Mouse (Mus musculus) lung, postnatal 4 days (tissue): ENCODE measurements around the gene Sh3pxd2a.

Source experiments
- DNase-seq, 2 experiments: peaks; one replicate each; pipeline ENCODE4 v3.0.0; 2021

Sh3pxd2a gene

GRCm38 (mm10) chr19:47306128-47306916, 157.9 kb downstream of the Sh3pxd2a start:
- DNase-seq, result no peak

DNA sequence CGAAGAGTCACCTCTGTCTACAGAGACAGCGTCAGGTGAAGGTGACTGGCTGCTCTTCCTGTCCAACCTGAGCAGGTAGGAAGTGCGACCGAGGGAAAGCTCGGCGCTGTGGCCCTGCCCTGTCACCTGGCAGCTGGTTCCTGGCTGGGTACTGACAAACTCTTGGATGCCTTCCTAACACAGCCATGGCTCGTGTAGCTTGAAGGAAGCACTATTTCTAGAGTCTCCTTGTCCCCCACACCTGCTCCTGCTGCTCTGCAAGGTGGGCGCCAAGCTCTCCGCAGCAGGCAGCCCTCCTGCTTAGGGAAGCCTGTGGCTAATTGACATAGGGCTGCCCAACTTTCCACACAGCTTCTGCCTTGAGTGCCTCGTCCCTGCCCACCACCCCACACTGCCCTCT, 158.8 kb downstream of the Sh3pxd2a start:
- DNase-seq, result no peak

GRCm38 (mm10) chr19:47304170-47304745, 159.9 kb downstream of the Sh3pxd2a start:
- no peak for DNase-seq

DNA sequence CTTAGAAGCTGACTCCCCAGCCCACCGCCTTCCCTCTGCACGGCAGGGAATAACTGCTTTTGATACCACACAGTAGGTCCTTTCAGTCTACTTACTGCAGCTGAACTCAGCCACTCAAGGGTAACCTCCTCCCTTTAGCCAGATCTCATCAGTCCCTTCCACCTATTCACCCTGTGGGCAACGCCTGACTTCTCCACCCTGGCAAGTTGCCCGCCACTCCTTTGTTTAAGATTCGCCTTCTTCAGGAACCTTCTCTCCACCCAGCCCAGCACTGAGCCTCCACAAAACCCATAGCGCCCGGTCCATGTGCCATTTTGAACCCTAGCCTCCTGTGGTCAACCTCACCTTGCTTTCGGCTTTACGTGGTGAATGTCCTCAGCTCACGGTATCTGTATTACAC, 161.1 kb downstream of the Sh3pxd2a start:
- peak; percentile 76 to 77 for DNase-seq

- DNase-seq, result peak; percentile 63 to 81
These were observed 161.9 kb downstream of the Sh3pxd2a start for GRCm38 (mm10) chr19:47302191-47302852.

- peak; percentile 66 to 87 for DNase-seq
These were observed 162.7 kb downstream of the Sh3pxd2a start for GRCm38 (mm10) chr19:47301303-47302190.

DNA sequence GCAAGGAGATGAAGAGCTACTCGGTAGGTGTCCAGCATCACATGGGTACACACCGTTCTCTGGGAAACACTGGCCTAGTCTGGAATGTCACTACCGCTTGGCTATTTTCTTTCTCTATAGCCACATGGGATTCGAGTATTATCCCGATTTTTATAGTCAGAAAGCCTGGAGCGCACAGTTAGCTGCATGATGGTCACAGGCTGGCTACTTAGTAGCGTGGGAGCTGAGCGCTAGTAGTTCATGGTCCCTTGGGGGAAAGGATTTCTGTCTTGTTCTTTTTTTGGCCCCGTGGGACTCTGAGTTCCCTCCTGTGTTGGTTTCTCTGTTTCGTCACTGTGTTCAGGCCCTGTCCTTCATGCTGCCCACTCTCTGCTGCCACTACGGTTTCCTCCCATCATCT, 166.1 kb downstream of the Sh3pxd2a start:
- DNase-seq, result no peak

DNA sequence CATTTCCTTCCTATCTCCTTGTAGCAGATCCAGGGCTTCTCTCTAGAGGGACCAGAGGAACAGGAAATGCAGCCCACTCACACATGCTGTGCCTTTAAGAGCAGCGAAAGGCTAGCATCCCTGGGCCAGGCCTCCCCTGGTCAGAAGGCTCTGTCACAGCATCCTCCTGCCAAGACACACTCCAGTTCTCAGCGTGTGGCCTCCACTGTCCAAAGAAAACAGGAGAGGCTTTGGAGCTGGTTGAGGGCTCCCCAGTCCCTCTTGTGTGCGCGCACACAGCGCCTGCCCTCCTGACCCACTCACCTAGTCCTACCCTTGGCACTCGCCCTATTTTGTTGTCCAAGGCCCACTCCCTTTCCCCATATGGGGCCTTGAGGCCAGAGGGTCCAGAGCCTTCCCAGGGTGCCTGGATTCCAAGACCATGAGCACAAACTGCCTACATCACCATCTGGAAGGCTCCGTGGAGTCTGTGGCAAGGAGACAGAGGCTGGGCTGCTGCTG, 171.7 kb downstream of the Sh3pxd2a start:
- DNase-seq, result peak; percentile 32 to 59

- peak; percentile 60 to 84 for DNase-seq
These were observed 172.7 kb downstream of the Sh3pxd2a start for GRCm38 (mm10) chr19:47291307-47292080.

GRCm38 (mm10) chr19:47286886-47287450, 177.2 kb downstream of the Sh3pxd2a start:
- no peak for DNase-seq

DNA sequence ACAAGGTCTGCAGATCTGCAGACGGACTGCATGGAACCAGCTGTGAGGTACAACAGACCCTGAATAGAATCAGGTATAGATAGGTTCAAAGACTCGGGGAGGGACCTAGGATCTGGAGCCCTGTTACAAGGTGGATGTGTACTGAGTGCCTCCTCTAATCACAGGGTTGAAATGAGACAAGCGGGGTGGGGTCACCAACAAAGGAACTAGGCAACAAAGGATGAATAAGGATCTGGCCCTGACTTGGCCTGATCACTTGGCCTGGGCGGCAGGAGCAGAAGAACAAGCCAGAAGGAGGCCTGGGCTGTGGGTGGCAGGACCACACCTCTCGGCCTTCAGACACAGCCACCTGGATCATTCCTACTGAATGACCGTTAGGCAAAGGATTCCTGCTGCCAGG, 178.6 kb downstream of the Sh3pxd2a start:
- DNase-seq, result no peak

GRCm38 (mm10) chr19:47282688-47283215, 181.4 kb downstream of the Sh3pxd2a start:
- DNase-seq, result no peak

- DNase-seq, result peak in 1 of 2 experiments; percentile 44
These were observed 182.1 kb downstream of the Sh3pxd2a start for GRCm38 (mm10) chr19:47282050-47282454.

GRCm38 (mm10) chr19:47280894-47281293, 183.3 kb downstream of the Sh3pxd2a start:
- peak; percentile 58 to 85 for DNase-seq

DNA sequence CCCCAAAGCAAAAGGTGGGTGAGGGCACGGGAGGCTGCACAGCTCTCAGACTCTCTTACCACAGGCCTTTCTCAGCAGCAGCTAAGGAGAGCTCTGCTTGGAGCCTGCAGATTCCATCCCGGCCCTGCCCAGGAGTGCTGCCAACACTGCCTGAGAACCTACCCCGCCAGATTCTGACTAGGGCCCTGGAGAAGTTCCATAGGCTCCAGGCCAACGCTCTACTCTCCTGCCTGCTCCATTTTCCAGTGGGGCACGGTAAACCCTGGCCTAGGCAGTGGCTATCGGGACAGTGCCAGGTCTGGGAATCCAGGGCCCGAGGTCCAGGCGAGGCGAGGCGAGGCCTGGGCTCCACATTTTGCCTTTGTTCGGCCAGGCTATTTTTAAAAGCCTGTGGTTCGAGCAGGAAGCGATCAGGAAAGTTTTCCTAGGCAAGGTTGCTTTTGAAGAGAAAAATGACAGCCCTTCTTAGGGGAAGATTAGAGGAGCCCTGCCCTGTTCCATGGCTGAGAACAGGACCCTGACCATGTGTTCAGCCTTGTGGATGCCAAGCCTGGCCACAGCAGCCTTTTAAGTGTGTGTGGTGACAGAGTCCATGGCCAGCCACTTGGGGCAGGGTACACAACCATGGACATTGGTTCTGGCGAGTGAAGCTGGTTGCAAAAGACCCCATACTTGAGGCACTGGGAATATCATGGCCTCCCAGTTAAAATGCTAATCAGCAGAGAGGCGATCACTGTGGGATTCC, 184.2 kb downstream of the Sh3pxd2a start:
- peak; percentile 73 to 87 for DNase-seq

DNA sequence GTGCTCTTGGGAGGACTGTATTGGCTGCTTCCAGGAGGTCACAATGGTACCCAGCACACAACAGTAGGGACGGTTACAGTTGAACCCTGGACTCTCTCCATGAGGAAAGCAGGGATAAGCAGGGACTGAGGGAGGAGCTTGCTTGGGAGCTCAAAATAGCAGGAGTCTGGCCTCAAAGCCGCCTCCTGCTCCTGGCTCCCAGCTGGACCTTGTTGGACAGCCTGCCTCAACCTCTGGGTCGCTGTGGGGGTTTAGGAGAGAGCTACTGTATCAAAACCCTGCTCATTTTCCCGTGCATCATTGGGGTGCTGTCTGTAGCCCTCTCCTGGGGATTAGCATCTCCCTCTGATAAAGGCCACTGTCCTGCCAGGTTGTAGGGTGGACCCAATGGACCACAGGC, 184.8 kb downstream of the Sh3pxd2a start:
- peak in 1 of 2 experiments; percentile 68 for DNase-seq

GRCm38 (mm10) chr19:47276730-47277129, 187.5 kb downstream of the Sh3pxd2a start:
- DNase-seq, result peak; percentile 44 to 68

DNA sequence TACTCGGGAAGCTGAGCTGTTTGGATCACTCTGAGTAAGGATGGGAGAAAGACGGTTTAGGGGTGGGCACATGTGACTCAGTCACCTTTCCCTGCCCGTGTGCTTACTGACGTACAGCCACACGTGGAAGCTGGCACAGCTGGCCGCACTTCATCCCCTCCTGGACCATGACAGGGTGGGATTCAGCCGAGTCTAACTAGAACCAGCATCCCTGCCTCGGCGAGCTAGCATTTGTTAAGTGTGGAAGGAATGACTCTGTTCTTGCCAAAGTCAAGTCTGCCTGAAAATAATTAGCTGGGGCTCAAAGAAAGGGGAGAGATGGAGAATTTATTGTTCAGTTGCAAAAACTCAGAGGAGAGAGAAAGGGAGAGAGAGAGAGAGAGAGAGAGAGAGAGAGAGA, 193.7 kb downstream of the Sh3pxd2a start:
- DNase-seq, result no peak

DNA sequence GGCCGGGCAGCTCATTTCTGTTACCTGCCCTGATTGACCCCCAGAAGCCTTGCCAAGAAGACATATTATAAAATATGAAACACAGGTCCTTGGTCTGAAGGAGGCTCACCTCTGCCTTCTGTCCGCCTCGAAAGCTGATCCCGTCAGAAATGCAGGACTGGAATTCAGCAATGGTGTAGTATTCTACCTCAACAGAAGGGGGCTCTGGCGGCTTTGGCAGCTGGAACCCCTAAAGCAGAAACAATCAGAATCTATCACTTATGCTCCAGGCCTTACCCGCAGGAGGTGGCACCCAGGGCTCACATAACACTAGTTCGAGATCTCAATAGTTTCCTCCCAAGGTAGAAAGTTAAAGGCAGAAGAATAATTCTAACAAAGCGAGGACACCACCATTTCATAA, 194.5 kb downstream of the Sh3pxd2a start:
- DNase-seq, result peak in 1 of 2 experiments; percentile 47

DNA sequence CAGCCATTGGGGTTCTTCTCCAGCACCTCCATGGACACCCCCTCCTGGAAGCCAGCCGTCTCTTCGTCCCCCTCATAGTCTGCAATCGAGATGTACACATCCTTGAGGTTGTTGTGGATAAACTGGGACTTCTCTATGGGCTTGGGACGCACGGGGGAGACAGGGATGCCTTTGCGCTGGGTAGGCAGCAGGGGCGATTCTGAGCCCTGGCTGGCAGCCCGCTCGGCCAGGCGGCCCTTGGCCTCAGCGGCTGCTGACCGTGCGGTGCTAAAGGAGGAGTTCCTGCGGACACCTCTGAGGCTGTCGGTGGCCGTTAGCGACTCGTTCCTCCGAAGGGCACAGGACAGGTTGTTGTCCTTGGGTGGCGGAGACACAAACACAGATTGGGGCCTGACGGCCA, 197.1 kb downstream of the Sh3pxd2a start:
- DNase-seq, result no peak
